Mouse (Mus musculus): ENCODE measurements around the gene Ing3. TPM values are rescaled to one million over a fixed set of nuclear protein-coding genes. Genes with fewer than 3 reads are reported as not detected.

Ing3 gene
- polyA plus RNA-seq, 1 experiment, result 0.89 TPM

GRCm38 (mm10) chr6:22002521-22003199 lies 53.3 kb downstream of the Ing3 start:
- H3K4me3 ChIP-seq (replicated peaks), result no peak overlapping the region
- no peaks in the 10 kb centered on the region for H3K9me3 ChIP-seq (ENCODE audit: control insufficient read depth, low read length)
- H3K27me3 ChIP-seq (ENCODE audit: control insufficient read depth), result no peaks in the 10 kb centered on the region
- no peaks in the 10 kb centered on the region for H3K36me3 ChIP-seq (ENCODE audit: control insufficient read depth)
- H3K4me1 ChIP-seq (ENCODE audit: control insufficient read depth), result no peaks in the 10 kb centered on the region
- no peak for TF ChIP-seq GATA1 (IDR thresholded peaks at IDR 0.05; ENCODE audit: low read length)
- no peak for TF ChIP-seq TAL1 (IDR thresholded peaks at IDR 0.05; ENCODE audit: low read length)

GRCm38 (mm10) chr6:22003200-22003587 lies 53.8 kb downstream of the Ing3 start:
- no peaks in the 10 kb centered on the region for H3K9me3 ChIP-seq (ENCODE audit: control insufficient read depth, low read length)
- H3K27me3 ChIP-seq (ENCODE audit: control insufficient read depth), result no peaks in the 10 kb centered on the region

GRCm38 (mm10) chr6:22003959-22004543 lies 54.7 kb downstream of the Ing3 start:
- H3K27me3 ChIP-seq (ENCODE audit: control insufficient read depth), result no peaks in the 10 kb centered on the region
- H3K9me3 ChIP-seq (ENCODE audit: control insufficient read depth, low read length), result no peaks in the 10 kb centered on the region
- no peak for TF ChIP-seq TAL1 (IDR thresholded peaks at IDR 0.05; ENCODE audit: low read length)
- no peak for TF ChIP-seq GATA1 (IDR thresholded peaks at IDR 0.05; ENCODE audit: low read length)

More at GRCm38 (mm10) chr6:22003200-22003587, 53.8 kb downstream of the Ing3 start:
- H3K4me1 ChIP-seq (ENCODE audit: control insufficient read depth), result no peaks in the 10 kb centered on the region
- TF ChIP-seq TAL1 (IDR thresholded peaks at IDR 0.05; ENCODE audit: low read length) (no peak), GATA1 (IDR thresholded peaks at IDR 0.05; ENCODE audit: low read length) (no peak)
- H3K4me3 ChIP-seq (replicated peaks), result no peak overlapping the region
- no peaks in the 10 kb centered on the region for H3K36me3 ChIP-seq (ENCODE audit: control insufficient read depth)

GRCm38 (mm10) chr6:22008346-22008745 lies 59.0 kb downstream of the Ing3 start:
- Histone ChIP-seq H3K9me3 (ENCODE audit: control insufficient read depth, low read length) (no peaks in the 10 kb centered on the region), H3K36me3 (ENCODE audit: control insufficient read depth) (no peaks in the 10 kb centered on the region), H3K4me3 (replicated peaks) (no peak overlapping the region), H3K27me3 (ENCODE audit: control insufficient read depth) (no peaks in the 10 kb centered on the region), H3K4me1 (ENCODE audit: control insufficient read depth) (no peaks in the 10 kb centered on the region)
- no peak for TF ChIP-seq GATA1 (IDR thresholded peaks at IDR 0.05; ENCODE audit: low read length)

More at GRCm38 (mm10) chr6:22003959-22004543, 54.7 kb downstream of the Ing3 start:
- H3K4me3 ChIP-seq (replicated peaks), result no peak overlapping the region
- H3K36me3 ChIP-seq (ENCODE audit: control insufficient read depth), result no peaks in the 10 kb centered on the region
- H3K4me1 ChIP-seq (ENCODE audit: control insufficient read depth), result no peaks in the 10 kb centered on the region

GRCm38 (mm10) chr6:22010258-22010657 lies 60.9 kb downstream of the Ing3 start:
- TF ChIP-seq GATA1 (IDR thresholded peaks at IDR 0.05; ENCODE audit: low read length) (no peak), TAL1 (IDR thresholded peaks at IDR 0.05; ENCODE audit: low read length) (no peak)
- Histone ChIP-seq H3K4me3 (replicated peaks) (no peak overlapping the region), H3K9me3 (ENCODE audit: control insufficient read depth, low read length) (no peaks in the 10 kb centered on the region)

GRCm38 (mm10) chr6:22010761-22011281 lies 61.5 kb downstream of the Ing3 start:
- no peaks in the 10 kb centered on the region for H3K27me3 ChIP-seq (ENCODE audit: control insufficient read depth)
- no peaks in the 10 kb centered on the region for H3K4me1 ChIP-seq (ENCODE audit: control insufficient read depth)
- no peak for TF ChIP-seq TAL1 (IDR thresholded peaks at IDR 0.05; ENCODE audit: low read length)
- no peak for TF ChIP-seq GATA1 (IDR thresholded peaks at IDR 0.05; ENCODE audit: low read length)
- H3K9me3 ChIP-seq (ENCODE audit: control insufficient read depth, low read length), result no peaks in the 10 kb centered on the region
- no peak overlapping the region for H3K4me3 ChIP-seq (replicated peaks)
- no peaks in the 10 kb centered on the region; the same call in 1 of the 2 replicates for H3K36me3 ChIP-seq (ENCODE audit: control insufficient read depth)

More at GRCm38 (mm10) chr6:22010258-22010657, 60.9 kb downstream of the Ing3 start:
- Histone ChIP-seq H3K4me1 (ENCODE audit: control insufficient read depth) (no peaks in the 10 kb centered on the region), H3K27me3 (ENCODE audit: control insufficient read depth) (no peaks in the 10 kb centered on the region), H3K36me3 (ENCODE audit: control insufficient read depth) (no peaks in the 10 kb centered on the region; the same call in 1 of the 2 replicates)

- Histone ChIP-seq H3K36me3 (ENCODE audit: control insufficient read depth) (no peaks in the 10 kb centered on the region; the same call in 1 of the 2 replicates), H3K4me1 (ENCODE audit: control insufficient read depth) (no peaks in the 10 kb centered on the region), H3K9me3 (ENCODE audit: control insufficient read depth, low read length) (no peaks in the 10 kb centered on the region), H3K4me3 (replicated peaks) (no peak overlapping the region), H3K27me3 (ENCODE audit: control insufficient read depth) (no peaks in the 10 kb centered on the region)
- TF ChIP-seq GATA1 (IDR thresholded peaks at IDR 0.05; ENCODE audit: low read length), result no peak
- no peak for TF ChIP-seq TAL1 (IDR thresholded peaks at IDR 0.05; ENCODE audit: low read length)
Observed at GRCm38 (mm10) chr6:22011546-22011945, 62.2 kb downstream of the Ing3 start.

GRCm38 (mm10) chr6:22012099-22012498 lies 62.7 kb downstream of the Ing3 start:
- H3K27me3 ChIP-seq (ENCODE audit: control insufficient read depth), result no peaks in the 10 kb centered on the region
- H3K4me1 ChIP-seq (ENCODE audit: control insufficient read depth), result no peaks in the 10 kb centered on the region
- no peaks in the 10 kb centered on the region; the same call in 1 of the 2 replicates for H3K36me3 ChIP-seq (ENCODE audit: control insufficient read depth)
- TF ChIP-seq GATA1 (IDR thresholded peaks at IDR 0.05; ENCODE audit: low read length) (no peak), TAL1 (IDR thresholded peaks at IDR 0.05; ENCODE audit: low read length) (no peak)
- no peaks in the 10 kb centered on the region for H3K9me3 ChIP-seq (ENCODE audit: control insufficient read depth, low read length)
- H3K4me3 ChIP-seq (replicated peaks), result no peak overlapping the region

GRCm38 (mm10) chr6:22012501-22012900 lies 63.1 kb downstream of the Ing3 start:
- TF ChIP-seq GATA1 (IDR thresholded peaks at IDR 0.05; ENCODE audit: low read length) (no peak), TAL1 (IDR thresholded peaks at IDR 0.05; ENCODE audit: low read length) (no peak)

More at GRCm38 (mm10) chr6:22012501-22012900, 63.1 kb downstream of the Ing3 start:
- H3K9me3 ChIP-seq (ENCODE audit: control insufficient read depth, low read length), result no peaks in the 10 kb centered on the region
- H3K27me3 ChIP-seq (ENCODE audit: control insufficient read depth), result no peaks in the 10 kb centered on the region
- H3K36me3 ChIP-seq (ENCODE audit: control insufficient read depth), result no peaks in the 10 kb centered on the region; the same call in 1 of the 2 replicates
- H3K4me1 ChIP-seq (ENCODE audit: control insufficient read depth), result no peaks in the 10 kb centered on the region
- no peak overlapping the region for H3K4me3 ChIP-seq (replicated peaks)

All from erythroblast, embryonic 14.5 days (primary cell).